ENCODE assay signal across 15 mouse cellular contexts in the genomic region with DNA sequence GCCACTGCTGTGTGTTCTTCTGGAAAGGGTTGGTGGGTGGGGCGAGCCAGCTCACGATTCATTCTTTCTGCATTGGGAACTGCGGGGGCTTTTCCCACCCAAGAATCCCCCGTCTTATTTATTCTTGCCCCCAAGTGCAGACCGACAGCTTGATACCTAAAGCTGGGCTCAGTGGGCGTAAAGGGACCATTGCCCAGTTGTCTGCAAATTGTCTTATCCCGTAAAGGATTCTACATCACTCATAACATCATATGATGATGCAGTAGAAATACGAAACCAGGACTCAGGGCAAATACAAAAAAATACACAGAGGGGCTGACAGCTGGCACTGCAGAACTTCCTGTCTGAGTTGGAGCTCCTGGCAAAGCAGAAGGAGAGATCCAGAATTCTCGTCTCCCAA.
DNase-seq lines count a peak whose midpoint lies in the region; ATAC-seq lines count a peak whose summit lies in the region.
"Had no signal": no experiment of that assay in that cellular context is flagged by ENCODE, and none has a peak within 500 bp of the region (broad histone marks: within the 10 kb centered on the region; RNA-seq: fewer than 3 reads in every experiment).

No protein-coding gene starts in this region.

- H3K27ac ChIP-seq in midbrain, embryonic 10.5 days (replicated peaks), result 0 out of 2 replicates have a peak overlapping the region, but pooled peaks have one; percentile 9
- no peak overlapping the region for H3K27ac ChIP-seq in midbrain, embryonic 11.5 days (ENCODE audit: low read depth, low read length)
- H3K27ac ChIP-seq in midbrain, embryonic 15.5 days, result peak overlapping the region; percentile 75; the same call in 1 of the 2 replicates

- no peak overlapping the region for H3K4me2 ChIP-seq in midbrain, embryonic 11.5 days
- no peak overlapping the region for H3K4me2 ChIP-seq in midbrain, embryonic 15.5 days

- no peak for ATAC-seq in midbrain, embryonic 11.5 days (ENCODE audit: low FRiP score)
- ATAC-seq in midbrain, embryonic 15.5 days (replicated peaks), result no peak
- ATAC-seq: liver, postnatal 0 days had no signal

- no peaks in the 10 kb centered on the region for H3K36me3 ChIP-seq in midbrain, embryonic 10.5 days
- H3K36me3 ChIP-seq in midbrain, embryonic 11.5 days (ENCODE audit: control insufficient read depth, insufficient read depth, low read length), result no peaks in the 10 kb centered on the region
- H3K36me3 ChIP-seq in midbrain, embryonic 15.5 days (replicated peaks), result no peaks in the 10 kb centered on the region
- H3K36me3 ChIP-seq: G1E; limb, embryonic 12.5 days had no signal

- peaks cover 81% of the 10 kb centered on the region for H3K4me1 ChIP-seq in midbrain, embryonic 10.5 days
- peaks cover 58% of the 10 kb centered on the region for H3K4me1 ChIP-seq in midbrain, embryonic 11.5 days (ENCODE audit: control insufficient read depth, insufficient read depth, low read length)
- H3K4me1 ChIP-seq in midbrain, embryonic 15.5 days, result peaks cover 75% of the 10 kb centered on the region

- peak; percentile 34 to 60 for DNase-seq in frontal cortex, adult 2 months (ENCODE audit: extremely low spot score in 1 of 2, low spot score in 1 of 2)
- no peak for DNase-seq in frontal cortex, postnatal 10 days (ENCODE audit: low spot score in 2 of 2)
- DNase-seq in midbrain, embryonic 10.5 days (ENCODE audit: low spot score), result no peak
- DNase-seq in midbrain, embryonic 11.5 days (ENCODE audit: low spot score, missing footprints), result no peak
- DNase-seq in telencephalon, adult 2 months (ENCODE audit: low read depth, low spot score), result peak; percentile 67
- no peak for DNase-seq in ovary, postnatal 10 days (ENCODE audit: low spot score)
- no peak for DNase-seq in thymus, postnatal 10 days (ENCODE audit: low spot score in 2 of 2)
- DNase-seq: adrenal gland, postnatal 14 days; cerebellum, postnatal 14 days; kidney, postnatal 10 days; liver, postnatal 0 days; lung, postnatal 4 days had no signal

- no peak overlapping the region for H3K9ac ChIP-seq in midbrain, embryonic 11.5 days (ENCODE audit: low read length)
- no peak overlapping the region for H3K9ac ChIP-seq in midbrain, embryonic 15.5 days
- H3K9ac ChIP-seq: limb, embryonic 12.5 days; liver, postnatal 0 days had no signal

- no peaks in the 10 kb centered on the region for H3K9me3 ChIP-seq in midbrain, embryonic 10.5 days (replicated peaks)
- H3K9me3 ChIP-seq in midbrain, embryonic 11.5 days (ENCODE audit: control insufficient read depth, low read length), result no peaks in the 10 kb centered on the region
- H3K9me3 ChIP-seq in midbrain, embryonic 15.5 days, result no peaks in the 10 kb centered on the region
- H3K9me3 ChIP-seq: G1E; limb, embryonic 12.5 days had no signal

- H3K4me3 ChIP-seq in midbrain, embryonic 10.5 days, result no peak overlapping the region
- no peak overlapping the region for H3K4me3 ChIP-seq in midbrain, embryonic 11.5 days (ENCODE audit: low read depth, low read length)
- no peak overlapping the region for H3K4me3 ChIP-seq in midbrain, embryonic 15.5 days
- H3K4me3 ChIP-seq: limb, embryonic 12.5 days had no signal

- WGBS in midbrain, embryonic 10.5 days, result 91% methylated on average over 9 of the region's 9 CpGs
- WGBS in midbrain, embryonic 11.5 days, result 93% methylated on average over 9 of the region's 9 CpGs
- 87% methylated on average over 9 of the region's 9 CpGs for WGBS in midbrain, embryonic 15.5 days

- H3K27me3 ChIP-seq in midbrain, embryonic 10.5 days (ENCODE audit: low read depth, poor library complexity, severe bottlenecking), result peaks cover 74% of the 10 kb centered on the region
- H3K27me3 ChIP-seq in midbrain, embryonic 11.5 days (ENCODE audit: control insufficient read depth, insufficient read depth, low read length), result peaks cover 2% of the 10 kb centered on the region; the same call in 1 of the 2 replicates
- H3K27me3 ChIP-seq in midbrain, embryonic 15.5 days (replicated peaks), result no peaks in the 10 kb centered on the region
- H3K27me3 ChIP-seq: limb, embryonic 12.5 days had no signal

Comparison
In these comparisons a context has a peak if more than half of its experiments do, and no peak if none do; other contexts are left out.
1. DNase-seq: peak in frontal cortex, adult 2 months (2 of 2) and telencephalon, adult 2 months (single experiment); none in frontal cortex, postnatal 10 days (0 of 2), midbrain, embryonic 10.5 days (single experiment), midbrain, embryonic 11.5 days (single experiment), ovary, postnatal 10 days (single experiment) and thymus, postnatal 10 days (0 of 2).